Mouse (Mus musculus) megakaryocyte, embryonic 14.5 days (primary cell): ENCODE data around the gene Kank4.

ENCODE experiments used
- FLI1 ChIP-seq: IDR thresholded peaks from 2 replicates; pipeline ENCODE4 v1.6.1; 2012; ENCODE audit warnings: low read length, inconsistent platforms, mixed read lengths
- GATA1 ChIP-seq: IDR thresholded peaks from 3 replicates; pipeline ENCODE4 v1.6.1; 2012; ENCODE audit warnings: mixed read lengths, low read length, inconsistent platforms, borderline replicate concordance

GRCm38 (mm10) chr4:98790721-98791120 is 26.6 kb downstream of the Kank4 start:
- no peak for TF ChIP-seq FLI1
- no peak for TF ChIP-seq GATA1
